Mouse (Mus musculus) cortical plate, adult 2 months (tissue): ENCODE measurements around the gene Mrpl57.
"Not testable (repeated sequence)": the region's sequence is repeated elsewhere in the genome, so short reads cannot be mapped to it uniquely, and the experiment has no call there.

Experiments used
- CTCF ChIP-seq: fragments of 200-500 bp; IDR thresholded peaks from 2 replicates; pipeline ENCODE4 v1.5.1; 2011; ENCODE audit warnings: mild to moderate bottlenecking, control low read depth, low read length; ENCODE audit not compliant: insufficient read depth; ENCODE audit errors: extremely low read depth
- POLR2A ChIP-seq: fragments of 200-500 bp; IDR thresholded peaks from 2 replicates; pipeline ENCODE4 v1.6.1; 2011; ENCODE audit warnings: mild to moderate bottlenecking, low read length, control low read depth; ENCODE audit not compliant: insufficient read depth; ENCODE audit errors: extremely low read depth

GRCm38 (mm10) chr14:57848061-57848460 is 22.0 kb downstream of the Mrpl57 start:
- TF ChIP-seq POLR2A, CTCF: not testable (repeated sequence)
